Mouse (Mus musculus) liver, embryonic 13.5 days (tissue): Measurements from ENCODE around the gene Hspa4. TPM values are rescaled to one million over a fixed set of nuclear protein-coding genes. Genes with fewer than 3 reads are reported as not detected.
"Not testable (repeated sequence)": the region's sequence is repeated elsewhere in the genome, so short reads cannot be mapped to it uniquely, and the experiment has no call there.

Source experiments
- ATAC-seq: fragments of 200-750 bp; cut with Nextera tagmentation; 2 replicates; pipeline ENCODE4 v1.8.0; 2017; ENCODE audit warnings: low read depth, mild to moderate bottlenecking, moderate number of reproducible peaks, moderate library complexity
- DNase-seq: peaks from one replicate; pipeline ENCODE4 v3.0.0; 2022
- H3K27ac ChIP-seq: fragments of 300-500 bp; sonication (generic); 2 replicates; pipeline ENCODE4 v1.5.1; 2015; ENCODE audit warnings: moderate library complexity, mild to moderate bottlenecking, inconsistent platforms
- H3K27me3 ChIP-seq: fragments of 300-500 bp; sonication (generic); 2 replicates; pipeline ENCODE4 v1.6.1; 2015; ENCODE audit warnings: mild to moderate bottlenecking, inconsistent platforms
- H3K36me3 ChIP-seq: fragments of 300-500 bp; sonication (generic); 2 replicates; pipeline ENCODE4 v1.6.1; 2015; ENCODE audit warnings: mild to moderate bottlenecking, inconsistent platforms
- H3K4me1 ChIP-seq: fragments of 300-500 bp; sonication (generic); replicated peaks from 2 replicates; pipeline ENCODE4 v1.6.1; 2015; ENCODE audit warnings: inconsistent platforms
- H3K4me2 ChIP-seq: fragments of 300-500 bp; sonication (generic); 2 replicates; pipeline ENCODE4 v1.6.1; 2015; ENCODE audit warnings: inconsistent platforms, mild to moderate bottlenecking, moderate library complexity
- H3K4me3 ChIP-seq: fragments of 300-500 bp; sonication (generic); replicated peaks from 2 replicates; pipeline ENCODE4 v1.5.1; 2015; ENCODE audit warnings: mild to moderate bottlenecking, inconsistent platforms
- H3K9ac ChIP-seq: fragments of 300-500 bp; sonication (generic); 2 replicates; pipeline ENCODE4 v1.6.1; 2015; ENCODE audit warnings: mild to moderate bottlenecking, inconsistent platforms
- H3K9me3 ChIP-seq: fragments of 300-500 bp; sonication (generic); replicated peaks from 2 replicates; pipeline ENCODE4 v1.6.1; 2016; ENCODE audit warnings: inconsistent platforms
- WGBS: fragments of 180-500 bp; shearing (Covaris S2); methylation state at CpG from one replicate; pipeline ENCODE4 v1.1.7; 2015; ENCODE audit not compliant: insufficient replicate concordance; 5-methylcytosine and 5-hydroxymethylcytosine counted together
- polyA plus RNA-seq: library from polyadenylated mRNA; unstranded; fragments of >200 nt; fragmentation: Nextera tagmentation; extraction: Ambion mirVana; gene quantifications from 2 replicates; pipeline ENCODE4 v1.2.1, GENCODE M21; 2015

Gene Hspa4
- 67.8 and 84.7 TPM in 2 replicates for polyA plus RNA-seq

GRCm38 (mm10) chr11:53300330-53301166, at the start of gene Hspa4:
Gene Hspa4, minus strand, starts transcription at chr11:53300457.
- H3K27ac ChIP-seq, result peak within 1 kb of the TSS; percentile 99
- ATAC-seq (peak; percentile 95), DNase-seq (peak; percentile 96)
- H3K4me2 ChIP-seq, result peak within 1 kb of the TSS; percentile 88
- H3K27me3 ChIP-seq, result no peaks in the 10 kb centered on the region
- peaks cover 20% of the 10 kb centered on the region for H3K36me3 ChIP-seq
- H3K9ac ChIP-seq, result peak within 1 kb of the TSS; percentile 98
- peak within 1 kb of the TSS; percentile 93 for H3K4me3 ChIP-seq
- peaks cover 45% of the 10 kb centered on the region for H3K4me1 ChIP-seq
- under 1% methylated on average over 58 of the region's 58 CpGs for WGBS
- H3K9me3 ChIP-seq, result no peaks in the 10 kb centered on the region

GRCm38 (mm10) chr11:53345738-53346137, 45.5 kb upstream of the Hspa4 start:
- Histone ChIP-seq H3K4me1 (peaks cover 25% of the 10 kb centered on the region), H3K4me2 (no peak overlapping the region), H3K9ac (no peak overlapping the region), H3K27me3 (peaks cover 4% of the 10 kb centered on the region), H3K27ac (no peak overlapping the region), H3K36me3 (no peaks in the 10 kb centered on the region), H3K4me3 (no peak overlapping the region), H3K9me3 (no peaks in the 10 kb centered on the region)
- DNase-seq (no peak), ATAC-seq (no peak)
- WGBS, result 5% methylated on average over 2 of the region's 2 CpGs

GRCm38 (mm10) chr11:53345328-53345727, 45.1 kb upstream of the Hspa4 start:
- no peak overlapping the region for H3K4me2 ChIP-seq
- no peaks in the 10 kb centered on the region for H3K9me3 ChIP-seq
- H3K27me3 ChIP-seq, result peaks cover 4% of the 10 kb centered on the region
- ATAC-seq, result no peak
- H3K9ac ChIP-seq, result no peak overlapping the region
- H3K4me3 ChIP-seq, result no peak overlapping the region
- peaks cover 25% of the 10 kb centered on the region for H3K4me1 ChIP-seq
- 3% methylated on average over 5 of the region's 5 CpGs for WGBS
- no peaks in the 10 kb centered on the region for H3K36me3 ChIP-seq
- peak; percentile 35 for DNase-seq
- H3K27ac ChIP-seq, result no peak overlapping the region

GRCm38 (mm10) chr11:53342711-53343110, 42.5 kb upstream of the Hspa4 start:
- no peak for DNase-seq
- ATAC-seq, result no peak
- H3K27ac ChIP-seq, result no peak overlapping the region
- H3K36me3 ChIP-seq, result no peaks in the 10 kb centered on the region
- H3K4me3 ChIP-seq, result no peak overlapping the region
- WGBS, result 23% methylated on average over 5 of the region's 5 CpGs
- no peaks in the 10 kb centered on the region for H3K27me3 ChIP-seq
- peaks cover 17% of the 10 kb centered on the region for H3K4me1 ChIP-seq
- no peak overlapping the region for H3K9ac ChIP-seq
- no peak overlapping the region for H3K4me2 ChIP-seq
- H3K9me3 ChIP-seq, result no peaks in the 10 kb centered on the region

- not testable (repeated sequence) for H3K9ac ChIP-seq, H3K36me3 ChIP-seq, H3K27me3 ChIP-seq, H3K4me2 ChIP-seq, ATAC-seq, H3K4me3 ChIP-seq, DNase-seq, H3K27ac ChIP-seq, H3K9me3 ChIP-seq
- WGBS, result 79% methylated on average over 10 of the region's 10 CpGs
- H3K4me1 ChIP-seq, result peaks cover 15% of the 10 kb centered on the region
These were observed 40.8 kb upstream of the Hspa4 start for GRCm38 (mm10) chr11:53341019-53341418.

GRCm38 (mm10) chr11:53337684-53338083, 37.4 kb upstream of the Hspa4 start:
- no peaks in the 10 kb centered on the region for H3K27me3 ChIP-seq
- H3K36me3 ChIP-seq, result peaks cover 9% of the 10 kb centered on the region; the same call in 1 of the 2 replicates
- H3K4me2 ChIP-seq, result no peak overlapping the region
- no peak for ATAC-seq
- no peak for DNase-seq
- no peak overlapping the region for H3K4me3 ChIP-seq
- no peaks in the 10 kb centered on the region for H3K9me3 ChIP-seq
- peaks cover 12% of the 10 kb centered on the region for H3K4me1 ChIP-seq
- H3K27ac ChIP-seq, result no peak overlapping the region
- no peak overlapping the region for H3K9ac ChIP-seq
- 75% methylated on average over 8 of the region's 8 CpGs for WGBS

- H3K4me3 ChIP-seq, result no peak overlapping the region
- no peak for DNase-seq
- no peaks in the 10 kb centered on the region for H3K9me3 ChIP-seq
- H3K27ac ChIP-seq, result no peak overlapping the region
- no peak overlapping the region for H3K9ac ChIP-seq
- H3K4me2 ChIP-seq, result no peak overlapping the region
- no peak for ATAC-seq
- H3K36me3 ChIP-seq, result peaks cover 17% of the 10 kb centered on the region
- H3K4me1 ChIP-seq, result peaks cover 12% of the 10 kb centered on the region
- no peaks in the 10 kb centered on the region for H3K27me3 ChIP-seq
- 54% methylated on average over 1 of the region's 1 CpGs for WGBS
These were observed 36.7 kb upstream of the Hspa4 start for GRCm38 (mm10) chr11:53336924-53337323.

GRCm38 (mm10) chr11:53336182-53336571, 35.9 kb upstream of the Hspa4 start:
- DNase-seq (no peak), ATAC-seq (no peak)
- no peaks in the 10 kb centered on the region for H3K27me3 ChIP-seq
- peaks cover 24% of the 10 kb centered on the region for H3K36me3 ChIP-seq
- no peaks in the 10 kb centered on the region for H3K9me3 ChIP-seq
- no peak overlapping the region for H3K27ac ChIP-seq
- H3K4me2 ChIP-seq, result no peak overlapping the region
- no peak overlapping the region for H3K4me3 ChIP-seq
- no peak overlapping the region for H3K9ac ChIP-seq
- H3K4me1 ChIP-seq, result peaks cover 12% of the 10 kb centered on the region

- Histone ChIP-seq H3K36me3 (peaks cover 29% of the 10 kb centered on the region), H3K9me3 (no peaks in the 10 kb centered on the region), H3K27ac (no peak overlapping the region; the same call in 1 of the 2 replicates), H3K4me3 (no peak overlapping the region), H3K9ac (no peak overlapping the region), H3K27me3 (no peaks in the 10 kb centered on the region), H3K4me1 (peaks cover 12% of the 10 kb centered on the region), H3K4me2 (no peak overlapping the region)
- ATAC-seq (peak; percentile 62; the same call in 1 of the 2 replicates), DNase-seq (no peak)
- 11% methylated on average over 3 of the region's 3 CpGs for WGBS
These were observed 35.4 kb upstream of the Hspa4 start for GRCm38 (mm10) chr11:53335505-53336181.

- 71% methylated on average over 14 of the region's 14 CpGs for WGBS
- no peak overlapping the region for H3K27ac ChIP-seq
- H3K9ac ChIP-seq, result no peak overlapping the region
- H3K9me3 ChIP-seq, result no peaks in the 10 kb centered on the region
- H3K27me3 ChIP-seq, result no peaks in the 10 kb centered on the region
- no peak overlapping the region for H3K4me2 ChIP-seq
- H3K4me3 ChIP-seq, result no peak overlapping the region
- no peak for ATAC-seq
- DNase-seq, result no peak
- peaks cover 61% of the 10 kb centered on the region for H3K36me3 ChIP-seq
- H3K4me1 ChIP-seq, result peaks cover 12% of the 10 kb centered on the region
These were observed 31.9 kb upstream of the Hspa4 start for GRCm38 (mm10) chr11:53332076-53332680.

GRCm38 (mm10) chr11:53331121-53331520, 30.9 kb upstream of the Hspa4 start:
- no peak overlapping the region for H3K9ac ChIP-seq
- no peak overlapping the region for H3K4me3 ChIP-seq
- no peaks in the 10 kb centered on the region for H3K9me3 ChIP-seq
- no peak overlapping the region for H3K27ac ChIP-seq
- peaks cover 16% of the 10 kb centered on the region for H3K4me1 ChIP-seq
- peaks cover 65% of the 10 kb centered on the region for H3K36me3 ChIP-seq
- ATAC-seq (no peak), DNase-seq (no peak)
- whole genome bisulfite sequencing, result 81% methylated on average over 6 of the region's 6 CpGs
- no peak overlapping the region for H3K4me2 ChIP-seq
- no peaks in the 10 kb centered on the region for H3K27me3 ChIP-seq
